Mouse (Mus musculus) thymus, postnatal 36 days (tissue): ENCODE results near the gene Anxa6.

Source experiments
- DNase-seq, 2 experiments: peaks; one replicate each; pipeline ENCODE4 v3.0.0; 2022; ENCODE audit warnings: mixed read lengths in 2 of 2

Gene Anxa6

DNA sequence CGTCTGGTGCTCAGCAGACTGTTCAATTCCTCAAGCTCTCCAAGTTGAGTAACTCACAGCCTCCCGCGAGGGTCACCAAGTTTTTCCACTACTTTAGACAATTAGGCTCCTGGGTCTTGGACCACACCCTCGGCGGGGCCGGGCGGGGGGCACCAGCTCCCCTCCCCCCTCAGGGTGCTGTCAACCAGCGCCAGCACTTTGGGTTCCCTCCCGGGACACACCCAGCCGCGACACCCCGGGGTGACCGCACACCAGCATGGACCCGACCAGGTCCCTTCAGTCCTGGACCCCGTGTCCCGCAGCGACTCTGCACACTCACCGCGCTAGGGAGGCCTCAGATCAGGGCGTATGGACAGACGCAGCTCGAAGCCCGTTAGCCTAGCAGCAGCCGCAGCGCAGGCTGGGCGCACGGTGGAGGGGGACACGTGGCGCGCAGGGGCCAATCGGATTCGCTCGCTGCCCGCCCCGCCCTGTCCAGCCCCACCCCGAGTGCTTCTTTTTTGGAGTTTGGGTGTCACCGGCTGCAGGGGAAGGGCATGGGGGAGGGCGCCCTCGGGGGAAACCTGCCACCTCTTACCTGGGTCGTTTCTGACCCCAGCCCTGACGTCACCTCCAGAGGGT, at the start of gene Anxa6:
Anxa6 (minus strand) TSS at position 406 of the 621 bp plus-strand sequence.
- DNase-seq = peak; percentile 84 to 87

DNA sequence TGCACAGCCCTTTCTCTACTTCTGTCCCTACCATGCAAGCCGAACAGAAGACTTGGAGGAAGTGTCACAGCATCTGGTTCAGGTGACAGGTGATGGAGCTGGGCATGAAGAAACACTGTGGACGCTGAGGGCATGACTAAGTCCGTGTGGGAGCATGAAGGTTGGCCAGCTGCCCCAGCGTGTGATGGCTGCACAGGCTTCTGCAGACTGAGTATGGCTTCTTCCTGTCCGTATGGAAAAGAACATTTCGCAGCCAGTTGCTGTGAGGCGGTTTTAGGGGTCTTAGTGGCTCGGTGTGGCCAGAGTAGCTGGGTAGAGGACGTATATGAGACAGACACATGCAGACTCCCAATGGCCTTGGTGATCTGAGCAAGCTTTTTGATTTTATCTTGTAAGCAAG, 48.0 kb upstream of the Anxa6 start:
- DNase-seq = no peak

DNA sequence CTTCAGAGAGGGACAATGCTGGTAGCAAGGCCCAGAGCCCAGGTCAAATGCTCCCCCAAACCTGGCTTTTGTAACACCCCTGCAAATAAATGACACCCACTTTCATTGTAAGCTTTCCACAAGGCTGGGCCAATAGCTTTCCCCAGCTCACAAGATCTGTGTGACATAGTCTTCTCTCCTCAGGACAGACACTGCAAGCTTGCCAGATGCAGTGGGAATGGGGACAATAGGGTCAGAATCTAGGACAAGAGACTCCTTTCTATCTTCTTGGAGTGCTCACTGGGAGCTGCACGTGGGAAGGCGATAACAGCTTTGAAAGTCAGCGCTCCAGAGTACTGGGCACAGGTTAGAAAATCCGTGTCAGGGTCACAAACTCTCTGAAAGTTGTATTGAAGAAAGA, 45.9 kb upstream of the Anxa6 start:
- no peak for DNase-seq

DNA sequence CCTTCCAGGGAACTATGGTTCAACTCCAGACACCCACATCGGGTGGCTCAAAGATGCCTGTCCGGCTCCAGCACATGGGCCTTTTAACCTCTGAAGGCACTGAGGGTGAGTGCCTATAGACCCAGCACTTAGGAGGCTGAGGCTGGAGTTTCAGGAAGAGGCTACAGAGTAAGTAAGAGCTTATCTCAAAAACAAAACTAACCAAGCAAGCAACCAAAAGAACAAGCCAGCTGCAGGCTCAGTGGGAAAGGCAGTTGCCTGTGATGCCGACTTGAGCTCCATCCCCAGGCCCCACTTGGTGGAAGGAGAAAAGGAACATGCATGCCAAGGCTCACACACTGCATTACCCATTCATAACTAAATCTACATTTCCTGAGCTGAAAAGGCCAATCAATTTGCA, 45.3 kb upstream of the Anxa6 start:
- peak; percentile 22 to 32 for DNase-seq

DNA sequence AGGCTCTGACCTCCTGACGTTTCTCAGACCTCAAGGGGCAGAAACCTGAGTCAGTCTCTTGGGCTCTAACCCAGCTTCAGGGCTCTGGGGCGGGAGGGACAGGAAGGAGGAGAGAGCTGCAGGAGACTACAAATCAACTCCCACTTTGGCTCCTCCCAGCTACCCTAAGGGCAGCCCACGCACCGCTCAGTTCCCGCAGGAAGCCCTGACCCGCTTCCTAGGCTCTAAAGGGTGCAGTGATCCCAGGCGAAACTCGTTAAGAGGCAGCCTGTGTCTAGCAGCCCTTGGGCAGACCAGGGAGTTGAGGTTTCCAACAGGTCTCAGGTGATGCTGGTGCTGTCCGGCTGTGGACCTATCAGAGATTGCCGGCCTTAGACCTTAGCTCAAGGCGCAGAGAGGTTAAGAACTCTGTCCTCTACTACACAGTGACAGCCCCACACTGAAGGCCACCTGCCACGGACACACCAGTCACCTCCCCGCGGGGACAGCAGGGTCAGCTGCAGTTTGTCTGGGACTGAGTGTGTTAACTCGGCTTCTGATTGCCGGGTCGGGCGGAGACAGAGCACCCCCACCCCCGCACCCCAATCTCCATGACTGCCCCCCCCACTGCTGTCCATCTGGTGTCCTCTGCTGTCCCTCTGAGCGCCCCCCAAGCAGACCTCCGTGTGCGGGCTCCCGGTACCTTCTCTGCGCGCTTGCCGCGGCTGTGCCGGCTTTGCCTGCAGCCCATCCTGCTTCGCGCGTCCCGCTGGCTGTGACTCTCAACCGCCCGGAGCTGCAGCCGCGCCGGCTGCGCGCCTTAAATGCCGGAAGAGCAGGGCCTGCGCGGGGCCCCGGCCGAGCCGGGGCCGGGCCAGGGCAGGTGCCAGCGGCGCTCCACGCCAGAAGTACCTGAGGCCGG, 44.3 kb upstream of the Anxa6 start, which contains the start of gene Ccdc69:
Ccdc69 (minus strand) TSS at position 801 of the 901 bp plus-strand sequence.
- peak; percentile 76 to 82 for DNase-seq

DNA sequence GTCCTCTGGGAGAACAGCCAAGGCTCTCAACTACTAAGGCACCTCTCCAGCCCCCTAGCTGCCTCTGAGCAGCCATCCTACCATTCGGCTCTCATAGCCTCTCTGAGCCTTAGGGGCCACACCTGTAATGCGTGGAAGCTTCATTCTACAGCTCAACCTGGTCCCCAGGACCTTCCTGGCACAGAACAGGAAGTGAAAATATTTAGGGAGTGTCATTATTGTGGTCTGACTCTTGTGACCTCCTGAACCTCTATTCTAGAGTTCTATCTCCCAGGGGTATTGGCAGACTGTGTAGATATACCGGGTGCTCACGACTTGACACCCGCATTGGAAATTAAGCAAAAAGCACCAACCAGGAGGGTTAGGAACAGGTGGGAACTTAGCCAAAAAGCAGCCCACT, 43.0 kb upstream of the Anxa6 start:
- no peak for DNase-seq

DNA sequence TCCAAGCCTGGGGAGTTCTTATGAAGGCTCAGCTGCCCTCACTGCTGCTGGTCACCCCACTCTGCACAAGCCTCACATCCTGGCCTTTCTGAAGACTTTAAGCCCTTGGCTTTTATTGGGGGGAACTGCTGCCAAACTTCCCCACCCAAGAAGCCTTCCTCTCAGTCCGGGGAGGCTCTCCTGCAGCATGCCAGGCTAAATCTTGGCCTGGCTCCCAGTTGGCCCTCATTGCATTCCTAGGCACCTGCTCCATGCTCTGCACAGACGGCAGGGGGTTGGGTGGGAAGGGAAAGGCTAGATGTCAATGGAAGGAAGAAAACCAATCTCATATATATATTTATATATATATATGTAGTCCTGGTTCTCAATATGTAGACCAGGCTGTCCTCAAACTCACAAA, 42.4 kb upstream of the Anxa6 start:
- no peak for DNase-seq

DNA sequence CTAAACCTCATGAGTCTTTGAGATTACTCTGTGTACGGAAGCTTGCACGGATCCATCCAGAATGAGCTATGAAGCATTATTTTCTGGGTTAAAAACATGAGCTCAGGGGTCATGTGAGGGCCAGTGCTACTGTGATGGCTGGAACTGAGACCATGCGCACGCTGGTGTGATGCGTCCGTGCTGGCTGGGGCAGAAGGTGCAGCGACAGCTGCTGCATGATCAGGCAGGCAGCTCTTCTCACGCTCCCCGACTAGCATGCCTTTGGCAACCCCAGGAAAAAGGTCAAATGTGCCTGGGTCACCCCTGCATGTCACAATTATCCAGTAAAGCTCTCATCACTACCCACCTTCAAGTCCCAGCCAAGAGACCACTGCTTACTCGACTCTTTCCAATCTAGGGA, 39.9 kb upstream of the Anxa6 start:
- DNase-seq = peak in 1 of 2 experiments; percentile 9

DNA sequence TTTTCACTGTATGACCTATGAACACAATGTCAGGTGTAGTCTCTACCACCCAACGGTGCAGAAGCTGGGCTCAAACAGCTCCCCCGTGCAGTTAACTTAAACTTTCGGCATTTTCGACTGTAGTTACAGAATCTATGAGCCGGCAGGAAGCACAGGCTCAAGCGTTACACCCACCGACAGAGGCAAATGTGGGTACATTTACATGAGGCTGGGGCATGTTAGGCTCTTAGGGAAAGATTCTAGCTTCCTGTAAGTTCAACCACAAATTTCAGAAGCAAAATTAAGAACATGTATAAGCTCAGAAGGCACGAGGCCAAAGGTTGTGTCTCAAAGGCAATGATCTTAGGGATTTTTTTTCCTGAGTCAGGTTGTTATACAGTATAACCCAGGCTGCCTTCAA, 39.2 kb upstream of the Anxa6 start:
- peak; percentile 45 to 62 for DNase-seq

DNA sequence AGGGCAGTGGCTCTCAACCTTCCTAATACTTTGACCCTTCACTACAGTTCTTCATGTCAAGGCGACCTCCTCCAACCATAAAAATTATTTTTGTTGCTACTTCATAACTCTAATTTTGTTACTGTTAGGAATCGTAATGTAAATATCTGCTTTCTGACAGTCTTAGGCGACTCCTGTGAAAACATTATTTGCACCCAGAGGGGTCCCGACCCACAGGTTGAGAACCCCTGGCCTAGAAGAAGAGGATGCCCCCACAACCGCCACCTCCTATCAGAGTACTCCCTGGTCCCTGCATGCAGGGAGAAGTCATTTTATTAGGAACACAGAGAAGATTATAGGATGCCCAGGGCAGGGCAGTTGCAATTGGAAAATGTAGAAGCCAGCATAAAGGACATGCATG, 38.1 kb upstream of the Anxa6 start:
- no peak for DNase-seq

DNA sequence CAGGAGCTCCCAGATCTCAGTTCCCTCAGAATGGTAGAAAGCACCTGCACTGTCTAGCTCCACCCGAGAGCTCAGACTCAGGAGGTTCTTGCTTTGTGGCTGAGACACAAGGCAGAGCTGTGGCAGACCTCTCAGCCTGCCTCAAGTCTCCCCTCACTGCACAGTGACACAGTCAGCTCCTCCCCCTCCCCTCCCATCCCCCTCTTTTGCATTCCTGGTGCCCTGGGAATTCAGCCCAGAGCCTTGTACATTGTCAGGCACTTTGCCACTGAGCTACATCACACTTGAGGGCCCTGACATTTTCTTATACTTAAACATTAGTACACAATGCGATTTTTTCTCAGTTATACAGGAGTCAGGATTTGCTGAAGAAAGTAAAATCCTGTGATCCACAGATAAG, 35.8 kb upstream of the Anxa6 start:
- peak; percentile 16 to 47 for DNase-seq

DNA sequence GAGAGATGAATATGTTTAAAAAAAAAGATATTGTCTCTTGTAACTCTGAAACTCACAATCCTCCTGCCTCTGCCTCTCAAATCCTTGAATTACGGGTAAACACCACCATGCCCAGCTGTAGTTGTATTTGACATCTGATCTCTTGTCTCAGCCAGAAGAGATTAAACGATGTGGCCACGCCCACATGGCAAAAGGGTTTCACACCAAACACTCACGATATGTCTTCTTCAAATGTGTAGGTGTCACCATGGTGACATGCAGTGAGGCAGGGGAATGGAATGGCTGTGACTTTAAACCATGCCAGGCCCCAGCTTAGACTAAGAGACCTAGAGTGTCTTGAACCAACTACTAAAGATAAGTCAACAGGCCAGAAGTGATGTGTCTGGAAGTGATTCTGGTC, 33.7 kb upstream of the Anxa6 start:
- DNase-seq = no peak

DNA sequence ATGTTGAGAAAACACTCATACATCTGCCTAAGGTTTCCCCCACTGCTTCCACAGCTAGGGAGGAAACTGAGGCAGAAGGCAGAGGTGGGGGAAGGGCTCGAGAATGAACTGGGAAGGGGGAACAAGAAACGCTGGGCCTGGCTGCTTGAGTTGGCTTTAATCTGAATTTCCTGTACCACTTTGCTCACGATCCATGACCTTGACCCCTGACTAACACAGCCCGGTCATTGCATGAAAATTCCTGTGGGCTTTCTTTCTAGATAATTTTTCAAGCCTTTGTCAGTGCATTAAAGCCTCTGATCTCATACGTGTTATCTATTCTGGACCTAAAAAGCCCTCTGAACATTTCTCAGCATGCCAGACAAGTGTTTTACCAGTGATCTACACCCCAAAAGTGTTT, 29.6 kb upstream of the Anxa6 start:
- DNase-seq = no peak

DNA sequence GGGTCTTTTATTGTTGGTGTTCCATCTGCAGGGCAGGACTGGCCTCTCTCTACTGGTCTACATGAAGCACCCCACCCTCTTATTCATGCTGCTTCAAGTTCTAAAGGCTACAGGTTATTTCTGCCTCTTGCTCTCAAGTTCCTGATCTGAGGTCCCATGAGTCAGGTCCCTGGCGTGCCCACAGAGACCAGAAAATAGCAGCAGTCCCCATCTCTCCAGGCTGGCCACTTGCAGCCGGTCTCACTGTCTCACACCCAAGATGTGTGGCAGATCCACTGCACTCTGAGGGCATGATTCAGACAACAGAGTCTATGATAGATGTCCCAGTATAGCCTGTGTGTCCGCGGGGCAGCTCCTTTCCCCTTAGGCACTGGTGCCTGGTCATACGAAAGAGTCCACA, 27.6 kb upstream of the Anxa6 start:
- DNase-seq = no peak

DNA sequence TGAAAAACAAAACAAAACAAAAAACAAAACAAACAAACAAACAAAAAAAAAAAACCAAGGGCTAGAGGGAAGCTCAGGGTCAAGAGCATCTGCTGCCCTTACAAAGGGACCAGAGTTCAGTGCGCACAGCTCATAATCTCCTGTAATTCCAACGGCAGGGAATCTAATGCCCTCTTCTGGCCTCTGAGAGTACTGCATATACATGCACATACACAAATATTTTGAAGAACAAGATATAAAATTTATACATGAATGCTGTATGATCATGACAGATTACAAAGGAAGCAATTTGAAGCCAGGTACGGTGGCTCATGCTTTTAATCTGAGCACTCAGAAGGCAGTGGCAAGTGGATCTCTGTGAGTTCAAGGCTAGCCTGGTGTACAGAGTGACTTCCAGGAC, 24.3 kb upstream of the Anxa6 start:
- no peak for DNase-seq

DNA sequence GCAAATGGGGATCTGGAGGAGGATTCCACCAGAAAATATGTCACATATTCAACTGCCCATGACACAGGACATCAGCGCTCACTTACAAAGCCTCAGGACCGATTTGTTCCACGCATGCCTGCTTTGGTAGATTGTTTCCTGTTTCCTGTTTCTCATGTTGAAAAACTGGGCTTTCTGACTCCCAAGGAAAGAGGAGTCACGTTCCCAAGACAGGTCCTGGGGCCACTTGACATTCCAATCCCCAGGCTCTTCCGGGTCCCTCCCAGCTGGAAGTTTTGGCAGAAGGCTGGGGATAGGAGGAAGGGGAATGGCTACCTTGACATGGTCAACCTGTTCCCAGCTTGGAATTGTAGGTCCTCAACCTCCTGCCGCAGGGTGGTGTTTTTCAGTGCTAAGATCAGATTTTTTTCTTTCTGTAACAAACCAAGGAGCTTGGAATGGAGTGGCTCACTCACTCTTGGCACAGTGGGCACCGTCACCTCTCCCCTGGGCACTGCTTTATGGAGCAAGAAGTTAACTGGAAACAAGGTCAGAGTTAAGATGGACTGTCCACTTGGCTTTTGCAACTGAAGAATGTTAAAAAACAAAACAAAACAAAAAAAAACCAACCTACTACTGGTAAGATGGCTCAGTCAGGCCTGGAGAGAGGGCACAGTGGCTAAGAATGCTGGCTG, 17.7 kb upstream of the Anxa6 start:
- DNase-seq = no peak

DNA sequence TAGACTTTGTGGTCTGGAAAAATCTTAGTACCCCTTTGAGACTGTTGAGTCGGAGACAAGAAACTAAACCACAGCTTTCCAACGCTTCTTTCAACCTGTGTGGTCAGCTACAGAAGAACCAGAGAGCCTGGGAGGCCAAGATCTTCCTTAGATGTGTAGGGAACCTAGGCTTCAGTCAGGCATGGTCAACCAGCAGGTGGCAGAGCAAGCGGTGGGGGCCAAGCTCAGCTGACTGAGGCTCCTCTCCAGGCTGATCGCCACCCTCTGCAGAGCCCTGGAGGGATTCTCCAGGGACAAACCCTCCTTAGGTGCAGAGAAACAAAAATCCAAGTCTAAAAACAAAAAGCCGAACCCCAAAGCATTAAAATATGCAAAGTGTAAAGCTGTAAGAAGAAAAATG, 13.4 kb upstream of the Anxa6 start:
- peak; percentile 73 to 75 for DNase-seq

DNA sequence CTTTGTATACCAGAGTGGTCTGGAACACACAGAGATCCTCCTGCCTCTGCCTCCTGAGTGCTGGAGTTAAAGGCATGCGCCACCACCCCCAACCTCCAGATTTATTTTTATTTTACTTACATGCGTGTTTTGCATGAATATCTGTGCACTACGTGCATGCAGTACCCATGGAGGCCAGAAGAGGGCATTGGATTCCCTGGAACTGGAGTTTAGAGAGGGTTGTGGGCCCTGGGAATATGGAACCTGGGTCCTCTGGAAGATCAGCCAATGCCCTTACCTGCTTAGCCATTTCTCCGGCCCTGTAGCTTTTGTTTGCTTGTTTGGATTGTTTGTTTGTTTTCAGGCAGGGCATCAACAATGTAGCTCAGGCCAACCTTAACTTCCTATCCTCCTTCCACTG, 8.1 kb upstream of the Anxa6 start:
- DNase-seq = peak in 1 of 2 experiments; percentile 20

DNA sequence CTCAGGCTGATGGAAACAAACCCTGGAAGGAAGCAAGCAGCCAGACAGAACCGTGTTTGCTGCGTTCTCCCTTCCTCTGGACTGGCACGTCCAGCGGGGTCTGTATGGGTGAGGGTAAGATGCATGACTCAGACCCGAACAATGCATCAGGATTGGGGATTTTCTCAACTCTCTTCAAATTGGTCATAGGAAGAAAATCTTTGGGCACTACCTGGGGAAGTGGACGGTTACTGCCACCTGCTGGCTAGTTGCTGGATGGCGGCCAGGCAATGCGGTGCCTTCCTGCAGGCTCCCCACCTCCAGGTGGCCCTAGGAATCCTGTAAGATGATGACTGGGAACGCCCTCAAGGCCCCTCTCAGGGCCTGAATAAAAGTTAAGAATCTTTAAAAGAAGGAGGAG, 6.3 kb upstream of the Anxa6 start:
- DNase-seq = peak; percentile 80 to 84

DNA sequence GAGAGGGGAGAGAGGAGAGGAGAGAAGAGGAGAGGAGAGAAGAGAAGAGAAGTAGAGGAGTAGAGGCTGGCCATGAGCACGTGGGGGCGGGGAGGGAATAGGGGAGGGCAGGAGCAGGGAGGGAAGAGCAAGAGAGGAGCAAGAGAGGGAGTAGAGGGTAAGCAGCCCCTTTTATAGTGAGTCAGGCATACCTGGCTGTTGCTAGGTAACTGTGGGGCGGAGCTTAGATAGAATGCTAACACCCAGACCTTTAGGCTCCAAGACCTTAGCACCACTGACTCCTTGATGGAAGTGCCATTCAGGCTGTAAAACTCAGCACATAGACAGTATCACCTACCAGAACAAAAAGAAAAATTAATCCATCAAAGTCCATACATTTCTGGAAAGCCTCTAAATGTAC, 3.4 kb upstream of the Anxa6 start:
- no peak for DNase-seq

DNA sequence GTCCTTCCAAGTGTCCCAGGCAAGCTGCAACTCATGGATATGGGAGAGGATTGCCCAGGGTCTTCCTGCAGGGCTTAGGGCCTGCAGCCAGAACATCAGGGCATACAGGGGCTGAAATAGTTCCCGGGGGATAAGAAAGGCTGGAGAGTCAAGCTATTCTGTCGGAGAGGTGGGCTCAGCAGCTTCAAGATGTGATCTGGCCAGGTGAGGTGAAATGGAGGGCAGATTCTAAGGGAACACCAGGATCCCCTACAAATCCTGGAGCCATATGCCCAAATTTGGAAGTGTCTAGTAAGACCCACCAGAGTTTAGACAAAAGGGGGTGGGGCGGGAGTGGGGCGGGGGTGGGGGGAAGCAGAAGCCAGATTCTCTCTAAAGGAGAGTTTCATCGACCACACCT, 959 bp downstream of the Anxa6 start:
- no peak for DNase-seq

DNA sequence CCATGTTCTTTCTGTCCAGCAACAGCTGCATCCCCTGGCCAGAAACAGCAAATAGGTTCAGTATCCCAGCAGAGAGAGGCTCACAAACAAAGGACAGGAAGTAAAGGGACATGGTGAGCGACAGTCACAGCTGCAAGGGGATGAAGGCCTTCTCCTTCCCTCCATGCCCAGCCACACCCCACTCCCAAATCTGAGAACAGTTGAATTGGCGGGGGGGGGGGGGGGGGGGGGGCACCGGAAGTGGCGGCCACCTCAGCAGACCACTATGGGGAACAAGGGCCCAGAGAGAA, 1.3 kb downstream of the Anxa6 start:
- DNase-seq = no peak

DNA sequence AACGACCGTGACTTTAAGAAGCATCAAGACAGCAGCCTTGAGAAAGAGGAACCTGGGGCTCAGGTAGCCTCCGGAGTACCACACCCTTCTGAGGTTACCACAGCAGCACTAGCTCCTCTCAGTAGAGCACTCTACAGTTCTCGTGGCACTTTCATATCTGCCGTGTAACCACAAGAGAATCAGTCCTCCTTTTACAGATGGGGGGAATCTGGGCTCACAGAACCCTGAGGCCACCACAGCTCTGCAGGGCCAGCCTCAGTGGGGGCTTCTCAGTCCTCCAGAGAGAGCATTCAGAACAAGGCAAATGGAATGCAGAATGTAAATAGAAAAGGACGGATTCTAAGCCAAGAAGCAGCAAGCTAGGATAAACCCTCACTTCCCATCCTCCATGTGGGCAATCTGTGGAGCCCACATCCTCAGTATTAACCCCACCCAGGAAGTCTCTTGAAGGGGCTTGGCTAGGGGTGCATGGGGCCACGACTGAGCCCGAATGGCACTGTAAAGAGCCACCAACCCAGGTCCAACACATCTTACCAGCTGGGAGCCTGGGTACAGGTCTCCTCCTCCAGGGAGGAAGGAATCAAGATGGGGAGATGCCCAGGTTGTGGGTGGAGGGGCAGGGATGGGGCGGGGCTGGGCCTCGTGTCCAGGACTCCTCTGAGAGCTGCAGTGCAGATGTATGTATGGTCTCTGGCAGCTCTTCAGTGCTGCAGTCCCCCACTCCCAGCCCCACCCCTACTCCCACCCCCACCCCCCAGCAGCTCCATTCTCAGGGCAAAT, 1.8 kb downstream of the Anxa6 start:
- DNase-seq = peak; percentile 25 to 27
